ENCODE assay signal across 9 mouse cellular contexts in genomic region chr7:83580946-83581345, GRCm38 (mm10). TPM values are rescaled to one million over a fixed set of nuclear protein-coding genes. Genes with fewer than 3 reads are reported as not detected.
A peak's percentile ranks its signal among the peaks of the same experiment; 100 is the strongest.
DNase-seq lines count a peak whose midpoint lies in the region; ATAC-seq and TF ChIP-seq lines count a peak whose summit lies in the region.
"Had no signal": no experiment of that assay in that cellular context is flagged by ENCODE, and none has a peak within 500 bp of the region (broad histone marks: within the 10 kb centered on the region; RNA-seq: fewer than 3 reads in every experiment).

No protein-coding gene starts in this region.

- H3K27ac ChIP-seq in kidney, postnatal 0 days: no peak overlapping the region
- H3K27ac ChIP-seq in kidney, adult 2 months (ENCODE audit: insufficient read depth, low read depth, low read length): no peak overlapping the region
- H3K27ac ChIP-seq: macrophage had no signal

- H3K4me1 ChIP-seq in kidney, postnatal 0 days (replicated peaks; ENCODE audit: insufficient read depth, low read length): no peaks in the 10 kb centered on the region
- no peaks in the 10 kb centered on the region for H3K4me1 ChIP-seq in kidney, adult 2 months (ENCODE audit: control insufficient read depth, insufficient read depth, low read length)

- ATAC-seq in kidney, postnatal 0 days (replicated peaks; ENCODE audit: low FRiP score, low read depth): no peak

- no peak for TF ChIP-seq POLR2A in kidney, adult 2 months (IDR thresholded peaks at IDR 0.05; ENCODE audit: low read depth, low read length)

- no peaks in the 10 kb centered on the region for H3K36me3 ChIP-seq in kidney, postnatal 0 days (ENCODE audit: insufficient read depth, low read length)
- no peaks in the 10 kb centered on the region for H3K36me3 ChIP-seq in kidney, adult 2 months (ENCODE audit: control insufficient read depth, insufficient read depth, low read length)

- peak; percentile 16 for DNase-seq in adrenal gland, postnatal 10 days
- no peak for DNase-seq in adrenal gland, adult 8-10 months
- peak; percentile 48 for DNase-seq in kidney, postnatal 0 days (ENCODE audit: low spot score)
- DNase-seq in kidney, adult 2 months: no peak
- peak; percentile 91 for DNase-seq in Muller cell, postnatal 12 days (ENCODE audit: inconsistent ontology term)
- peak; percentile 25 to 53 for DNase-seq in layer of hippocampus, postnatal 14 days (ENCODE audit: low spot score in 2 of 2)
- no peak for DNase-seq in c-Kit-positive CD71-positive TER-119-positive erythroid progenitor cells, embryonic 14.5 days (ENCODE audit: low spot score)
- no peak for DNase-seq in spleen, postnatal 4 days (ENCODE audit: low spot score in 2 of 2)

- no peak overlapping the region for H3K4me2 ChIP-seq in kidney, postnatal 0 days (ENCODE audit: low read length)

- TF ChIP-seq CTCF in kidney, postnatal 0 days (IDR thresholded peaks at IDR 0.05; ENCODE audit: low read depth): no peak
- TF ChIP-seq CTCF in kidney, adult 2 months (conservative IDR thresholded peaks at IDR 0.05; ENCODE audit: insufficient read depth, insufficient read length, low read depth, low read length): no peak

- H3K9ac ChIP-seq in kidney, postnatal 0 days (ENCODE audit: low read depth, low read length): no peak overlapping the region

- no peak overlapping the region for H3K4me3 ChIP-seq in kidney, postnatal 0 days (replicated peaks; ENCODE audit: low read depth, low read length)
- H3K4me3 ChIP-seq in kidney, adult 2 months (ENCODE audit: insufficient read depth, low read depth, low read length): no peak overlapping the region

- no peaks in the 10 kb centered on the region for H3K9me3 ChIP-seq in kidney, postnatal 0 days (replicated peaks; ENCODE audit: low read length)

- 49% methylated on average over 4 of the region's 4 CpGs for WGBS in kidney, postnatal 0 days
- WGBS in kidney, adult 2 months: 34% methylated on average over 4 of the region's 4 CpGs

- H3K27me3 ChIP-seq in kidney, postnatal 0 days (ENCODE audit: insufficient read depth, low read length): no peaks in the 10 kb centered on the region
- no peaks in the 10 kb centered on the region for H3K27me3 ChIP-seq in kidney, adult 2 months (replicated peaks; ENCODE audit: control insufficient read depth, insufficient read depth, low read length)

RNA-seq across cellular contexts. Expression of gene Tmc3, which starts 3.8 kb away (rescaled TPM):
- 1 to 10 TPM in 1 of 2 experiments, under 1 TPM in 1; 0.72 to 1.5 TPM for total RNA-seq in adrenal gland, postnatal 10 days (2021)
- under 1 TPM; 0.07 to 0.31 (median 0.14) TPM for total RNA-seq in adrenal gland, adult 8-10 months (2022)
- polyA plus RNA-seq in kidney, postnatal 0 days (2015; fragmentation: Nextera tagmentation; extraction: Ambion mirVana): 1.9 and 2.3 TPM in 2 replicates
- polyA plus RNA-seq in kidney, adult 2 months (2012; rRNA removed): 0.88 and 1.0 TPM in 2 replicates
- total RNA-seq in layer of hippocampus, postnatal 14 days (2021): under 1 TPM; 0.17 to 0.41 TPM
- polyA plus RNA-seq: macrophage had no signal

RNA-seq across cellular contexts. Expression of gene Stard5, which starts 50.8 kb away (rescaled TPM):
- 10 to 100 TPM; 30.1 to 35.2 TPM for total RNA-seq in adrenal gland, postnatal 10 days (2021)
- total RNA-seq in adrenal gland, adult 8-10 months (2022): 10 to 100 TPM; 19.3 to 53.7 (median 29.3) TPM
- 45.9 and 51.2 TPM in 2 replicates for polyA plus RNA-seq in kidney, postnatal 0 days (2015; fragmentation: Nextera tagmentation; extraction: Ambion mirVana)
- 80.0 and 88.2 TPM in 2 replicates for polyA plus RNA-seq in kidney, adult 2 months (2012; rRNA removed)
- 10 to 100 TPM; 17.6 to 18.5 TPM for total RNA-seq in layer of hippocampus, postnatal 14 days (2021)

Comparison
In these comparisons a context has a peak if more than half of its experiments do, and no peak if none do; other contexts are left out.
1. DNase-seq: peak in adrenal gland, postnatal 10 days (single experiment), kidney, postnatal 0 days (single experiment), Muller cell, postnatal 12 days (single experiment) and layer of hippocampus, postnatal 14 days (2 of 2); none in adrenal gland, adult 8-10 months (single experiment), kidney, adult 2 months (single experiment), c-Kit-positive CD71-positive TER-119-positive erythroid progenitor cells, embryonic 14.5 days (single experiment) and spleen, postnatal 4 days (0 of 2).